Comparison of ENCODE assay signal across 19 mouse cellular contexts in genomic region chr15:7123781-7124450, GRCm38 (mm10). TPM values are rescaled to one million over a fixed set of nuclear protein-coding genes. Genes with fewer than 3 reads are reported as not detected.
DNase-seq lines count a peak whose midpoint lies in the region; ATAC-seq and TF ChIP-seq lines count a peak whose summit lies in the region.
"Had no signal": no experiment of that assay in that cellular context is flagged by ENCODE, and none has a peak within 500 bp of the region (broad histone marks: within the 10 kb centered on the region; RNA-seq: fewer than 3 reads in every experiment).

No protein-coding gene starts in this region.

- WGBS in kidney, adult 2 months: 35% methylated on average over 5 of the region's 5 CpGs
- 53% methylated on average over 5 of the region's 5 CpGs for WGBS in midbrain, embryonic 14.5 days
- 47% methylated on average over 5 of the region's 5 CpGs for WGBS in midbrain, postnatal 0 days
- WGBS in kidney, postnatal 0 days: 61% methylated on average over 5 of the region's 5 CpGs
- WGBS in intestine, embryonic 16.5 days: 63% methylated on average over 5 of the region's 5 CpGs

- H3K9ac ChIP-seq in midbrain, embryonic 14.5 days (replicated peaks; ENCODE audit: low read length): no peak overlapping the region
- no peak overlapping the region for H3K9ac ChIP-seq in midbrain, postnatal 0 days (replicated peaks; ENCODE audit: low read length, poor library complexity, severe bottlenecking)
- H3K9ac ChIP-seq in kidney, postnatal 0 days (ENCODE audit: low read depth, low read length): no peak overlapping the region
- no peak overlapping the region for H3K9ac ChIP-seq in intestine, embryonic 16.5 days (ENCODE audit: low read depth, low read length)
- H3K9ac ChIP-seq: forebrain, embryonic 15.5 days had no signal

- no peaks in the 10 kb centered on the region for H3K36me3 ChIP-seq in kidney, adult 2 months (ENCODE audit: control insufficient read depth, insufficient read depth, low read length)
- H3K36me3 ChIP-seq in midbrain, embryonic 14.5 days (ENCODE audit: control insufficient read depth, insufficient read depth, low read length): no peaks in the 10 kb centered on the region
- no peaks in the 10 kb centered on the region for H3K36me3 ChIP-seq in midbrain, postnatal 0 days (ENCODE audit: insufficient read depth, low read length)
- H3K36me3 ChIP-seq in kidney, postnatal 0 days (ENCODE audit: insufficient read depth, low read length): no peaks in the 10 kb centered on the region
- no peaks in the 10 kb centered on the region for H3K36me3 ChIP-seq in intestine, embryonic 16.5 days (ENCODE audit: control insufficient read depth, insufficient read depth, low read length)
- H3K36me3 ChIP-seq: forebrain, embryonic 15.5 days; heart, embryonic 10.5 days; hindbrain, embryonic 10.5 days had no signal

- no peaks in the 10 kb centered on the region for H3K9me3 ChIP-seq in midbrain, embryonic 14.5 days (ENCODE audit: control insufficient read depth, low read length)
- H3K9me3 ChIP-seq in midbrain, postnatal 0 days (ENCODE audit: low read length): no peaks in the 10 kb centered on the region
- H3K9me3 ChIP-seq in kidney, postnatal 0 days (replicated peaks; ENCODE audit: low read length): no peaks in the 10 kb centered on the region
- H3K9me3 ChIP-seq in intestine, embryonic 16.5 days (ENCODE audit: control insufficient read depth, low read length): no peaks in the 10 kb centered on the region
- H3K9me3 ChIP-seq: forebrain, embryonic 15.5 days; heart, embryonic 10.5 days; hindbrain, embryonic 10.5 days had no signal

- H3K4me3 ChIP-seq in kidney, adult 2 months (ENCODE audit: insufficient read depth, low read depth, low read length): no peak overlapping the region
- no peak overlapping the region for H3K4me3 ChIP-seq in midbrain, embryonic 14.5 days (replicated peaks; ENCODE audit: low read depth, low read length)
- no peak overlapping the region for H3K4me3 ChIP-seq in midbrain, postnatal 0 days (ENCODE audit: low read depth, low read length)
- no peak overlapping the region for H3K4me3 ChIP-seq in kidney, postnatal 0 days (replicated peaks; ENCODE audit: low read depth, low read length)
- no peak overlapping the region for H3K4me3 ChIP-seq in intestine, embryonic 16.5 days (ENCODE audit: low read length)
- H3K4me3 ChIP-seq: erythroblast, embryonic 14.5 days; forebrain, embryonic 15.5 days; heart, embryonic 10.5 days; hindbrain, embryonic 10.5 days had no signal

- peak; percentile 84 for DNase-seq in kidney, adult 2 months
- DNase-seq in kidney, postnatal 4 days: no peak
- peak; percentile 51 for DNase-seq in midbrain, embryonic 14.5 days
- no peak for DNase-seq in midbrain, postnatal 0 days (ENCODE audit: low spot score)
- DNase-seq in kidney, postnatal 0 days (ENCODE audit: low spot score): no peak
- no peak for DNase-seq in layer of hippocampus, postnatal 25 days (ENCODE audit: extremely low spot score in 1 of 2, low spot score in 1 of 2)
- DNase-seq: adrenal gland, adult 2 months; cerebellum, adult 8-10 months; gastrocnemius, postnatal 36 days; left cerebral cortex, postnatal 4 days; lung, adult 18-20 months; lung, postnatal 14 days; right cerebral cortex, postnatal 4 days; thymus, adult 2 months had no signal

- no peaks in the 10 kb centered on the region for H3K27me3 ChIP-seq in kidney, adult 2 months (replicated peaks; ENCODE audit: control insufficient read depth, insufficient read depth, low read length)
- H3K27me3 ChIP-seq in midbrain, embryonic 14.5 days (ENCODE audit: control insufficient read depth, insufficient read depth, low read length): no peaks in the 10 kb centered on the region
- H3K27me3 ChIP-seq in midbrain, postnatal 0 days (ENCODE audit: insufficient read depth, low read length): no peaks in the 10 kb centered on the region
- no peaks in the 10 kb centered on the region for H3K27me3 ChIP-seq in kidney, postnatal 0 days (ENCODE audit: insufficient read depth, low read length)
- H3K27me3 ChIP-seq in intestine, embryonic 16.5 days (replicated peaks; ENCODE audit: control insufficient read depth, insufficient read depth, low read length): no peaks in the 10 kb centered on the region
- H3K27me3 ChIP-seq: forebrain, embryonic 15.5 days had no signal

- TF ChIP-seq CTCF in kidney, adult 2 months (conservative IDR thresholded peaks at IDR 0.05; ENCODE audit: insufficient read depth, insufficient read length, low read depth, low read length): no peak
- TF ChIP-seq CTCF in midbrain, postnatal 0 days (IDR thresholded peaks at IDR 0.05): no peak
- no peak for TF ChIP-seq CTCF in kidney, postnatal 0 days (IDR thresholded peaks at IDR 0.05; ENCODE audit: low read depth)

- H3K4me2 ChIP-seq in midbrain, embryonic 14.5 days (ENCODE audit: low read length): no peak overlapping the region
- no peak overlapping the region for H3K4me2 ChIP-seq in midbrain, postnatal 0 days (ENCODE audit: low read depth, low read length, poor library complexity, severe bottlenecking)
- H3K4me2 ChIP-seq in kidney, postnatal 0 days (ENCODE audit: low read length): no peak overlapping the region
- H3K4me2 ChIP-seq in intestine, embryonic 16.5 days (ENCODE audit: low read depth, low read length): no peak overlapping the region
- H3K4me2 ChIP-seq: forebrain, embryonic 15.5 days had no signal

- no peak for TF ChIP-seq POLR2A in kidney, adult 2 months (IDR thresholded peaks at IDR 0.05; ENCODE audit: low read depth, low read length)

- peak overlapping the region; percentile 94 for H3K27ac ChIP-seq in kidney, adult 2 months (ENCODE audit: insufficient read depth, low read depth, low read length)
- H3K27ac ChIP-seq in midbrain, embryonic 14.5 days (replicated peaks; ENCODE audit: low read depth, low read length): no peak overlapping the region; the same call in 1 of the 2 replicates
- no peak overlapping the region for H3K27ac ChIP-seq in midbrain, postnatal 0 days (ENCODE audit: low read depth, low read length)
- peak overlapping the region; percentile 51 for H3K27ac ChIP-seq in kidney, postnatal 0 days
- H3K27ac ChIP-seq in intestine, embryonic 16.5 days (ENCODE audit: low read length): no peak overlapping the region
- H3K27ac ChIP-seq: forebrain, embryonic 15.5 days; heart, embryonic 10.5 days; hindbrain, embryonic 10.5 days had no signal

- peaks cover 9% of the 10 kb centered on the region for H3K4me1 ChIP-seq in kidney, adult 2 months (ENCODE audit: control insufficient read depth, insufficient read depth, low read length)
- H3K4me1 ChIP-seq in midbrain, embryonic 14.5 days (ENCODE audit: control insufficient read depth, insufficient read depth, low read length): peaks cover 6% of the 10 kb centered on the region; the same call in 1 of the 2 replicates
- no peaks in the 10 kb centered on the region for H3K4me1 ChIP-seq in midbrain, postnatal 0 days (ENCODE audit: insufficient read depth, low read length)
- no peaks in the 10 kb centered on the region for H3K4me1 ChIP-seq in kidney, postnatal 0 days (replicated peaks; ENCODE audit: insufficient read depth, low read length)
- no peaks in the 10 kb centered on the region for H3K4me1 ChIP-seq in intestine, embryonic 16.5 days (ENCODE audit: control insufficient read depth, insufficient read depth, low read length)
- H3K4me1 ChIP-seq: heart, embryonic 10.5 days had no signal

- ATAC-seq in midbrain, embryonic 14.5 days (ENCODE audit: low FRiP score, low TSS enrichment): no peak
- ATAC-seq in midbrain, postnatal 0 days (ENCODE audit: low FRiP score): no peak
- no peak for ATAC-seq in kidney, postnatal 0 days (replicated peaks; ENCODE audit: low FRiP score, low read depth)
- no peak for ATAC-seq in intestine, embryonic 16.5 days
- ATAC-seq: forebrain, embryonic 15.5 days had no signal

RNA-seq across cellular contexts. Expression of gene Lifr, which starts 33.5 kb away (rescaled TPM):
- 26.2 and 64.8 TPM in 2 replicates for polyA plus RNA-seq in kidney, adult 2 months (2012; rRNA removed)
- polyA plus RNA-seq in midbrain, embryonic 14.5 days (2014; fragmentation: Nextera tagmentation; extraction: Ambion mirVana): 11.8 and 17.5 TPM in 2 replicates
- total RNA-seq in midbrain, postnatal 0 days (2014; rRNA removed): 28.0 and 31.8 TPM in 2 replicates
- 10.3 and 12.2 TPM in 2 replicates for polyA plus RNA-seq in midbrain, postnatal 0 days (2015; fragmentation: Nextera tagmentation; extraction: Ambion mirVana)
- polyA plus RNA-seq in kidney, postnatal 0 days (2015; fragmentation: Nextera tagmentation; extraction: Ambion mirVana): 20.6 and 21.2 TPM in 2 replicates
- total RNA-seq in layer of hippocampus, postnatal 25 days (2021): 10 to 100 TPM; 47.3 to 51.1 TPM
- polyA plus RNA-seq in intestine, embryonic 16.5 days (2015; fragmentation: Nextera tagmentation; extraction: Ambion mirVana): 11.6 and 12.9 TPM in 2 replicates
- polyA plus RNA-seq: erythroblast, embryonic 14.5 days had no signal

Comparison
In these comparisons a context has a peak if more than half of its experiments do, and no peak if none do; other contexts are left out.
1. DNase-seq: peak in kidney, adult 2 months (single experiment) and midbrain, embryonic 14.5 days (single experiment); none in kidney, postnatal 4 days (0 of 2), midbrain, postnatal 0 days (single experiment), kidney, postnatal 0 days (single experiment) and layer of hippocampus, postnatal 25 days (0 of 2).
2. H3K27ac ChIP-seq: peak in kidney, adult 2 months (single experiment) and kidney, postnatal 0 days (single experiment); none in midbrain, embryonic 14.5 days (single experiment), midbrain, postnatal 0 days (single experiment) and intestine, embryonic 16.5 days (single experiment).